Mouse (Mus musculus) ES-Bruce4 (cell line): ENCODE results near the gene Tlnrd1. TPM values are rescaled to one million over a fixed set of nuclear protein-coding genes. Genes with fewer than 3 reads are reported as not detected.

Experiments
- H3K27ac ChIP-seq: 2 replicates; pipeline ENCODE4 v1.5.1; 2012; ENCODE audit warnings: low read length, inconsistent platforms; ENCODE audit not compliant: insufficient read depth
- H3K27me3 ChIP-seq: 2 replicates; pipeline ENCODE4 v1.6.1; 2012; ENCODE audit warnings: mild to moderate bottlenecking, low read length, inconsistent platforms; ENCODE audit not compliant: control insufficient read depth, poor library complexity, insufficient read depth, severe bottlenecking
- H3K36me3 ChIP-seq: 2 replicates; pipeline ENCODE4 v1.6.1; 2012; ENCODE audit warnings: inconsistent platforms, mild to moderate bottlenecking, low read length, moderate library complexity; ENCODE audit not compliant: control insufficient read depth, poor library complexity, insufficient read depth, severe bottlenecking
- H3K4me1 ChIP-seq: one replicate; pipeline ENCODE4 v1.8.1; 2011; ENCODE audit warnings: low read length; ENCODE audit not compliant: control insufficient read depth, insufficient read depth
- H3K4me3 ChIP-seq: 2 replicates; pipeline ENCODE4 v1.5.1; 2011; ENCODE audit warnings: low read depth, mild to moderate bottlenecking, low read length
- H3K9ac ChIP-seq: 2 replicates; pipeline ENCODE4 v1.6.1; 2012; ENCODE audit warnings: low read depth, mild to moderate bottlenecking, inconsistent platforms; ENCODE audit not compliant: poor library complexity, severe bottlenecking
- H3K9me3 ChIP-seq: replicated peaks from 2 replicates; pipeline ENCODE4 v1.6.1; 2012; ENCODE audit warnings: mild to moderate bottlenecking, low read length, inconsistent platforms; ENCODE audit not compliant: control insufficient read depth, poor library complexity, insufficient read depth, severe bottlenecking
- CTCF ChIP-seq: IDR thresholded peaks from one replicate; pipeline ENCODE4 v1.8.1; 2011; ENCODE audit warnings: low read depth, low read length
- EP300 ChIP-seq: IDR thresholded peaks from 2 replicates; pipeline ENCODE4 v1.6.1; 2011; ENCODE audit warnings: low read depth, low read length; ENCODE audit not compliant: insufficient read depth
- POLR2A ChIP-seq: IDR thresholded peaks from one replicate; pipeline ENCODE4 v1.8.1; 2011; ENCODE audit warnings: low read length; ENCODE audit not compliant: insufficient read depth
- polyA plus RNA-seq: library from polyadenylated mRNA; stranded (reverse); fragments of >200 nt; gene quantifications from 2 replicates; pipeline ENCODE4 v1.2.4, GENCODE M21; 2011; ENCODE audit warnings: low read depth; ENCODE audit not compliant: missing spikeins, insufficient read depth, insufficient read length

Tlnrd1 gene
- polyA plus RNA-seq, 1 experiment, result 17.8 TPM

GRCm38 (mm10) chr7:83882150-83882632 is 1.9 kb downstream of the Tlnrd1 start:
- Histone ChIP-seq H3K9ac (peak overlapping the region; percentile 89), H3K4me3 (peak overlapping the region; percentile 79), H3K27ac (no peak overlapping the region), H3K36me3 (no peaks in the 10 kb centered on the region; the same call in 1 of the 2 replicates), H3K4me1 (peaks cover 5% of the 10 kb centered on the region), H3K27me3 (no peaks in the 10 kb centered on the region), H3K9me3 (no peaks in the 10 kb centered on the region)
- TF ChIP-seq EP300, result no peak
- no peak for TF ChIP-seq CTCF
- no peak for TF ChIP-seq POLR2A

GRCm38 (mm10) chr7:83878676-83879448 is 5.2 kb downstream of the Tlnrd1 start:
- no peak overlapping the region for H3K9ac ChIP-seq
- H3K4me1 ChIP-seq, result peaks cover 6% of the 10 kb centered on the region
- H3K36me3 ChIP-seq, result no peaks in the 10 kb centered on the region; the same call in 1 of the 2 replicates
- H3K9me3 ChIP-seq, result no peaks in the 10 kb centered on the region
- H3K27me3 ChIP-seq, result no peaks in the 10 kb centered on the region
- peak overlapping the region; percentile 80 for H3K27ac ChIP-seq
- TF ChIP-seq EP300 (0 out of 2 replicates have a peak, but pooled peaks have one; percentile 59), POLR2A (no peak)
- 0 out of 2 replicates have a peak overlapping the region, but pooled peaks have one; percentile 23 for H3K4me3 ChIP-seq

GRCm38 (mm10) chr7:83877088-83877487 is 7.0 kb downstream of the Tlnrd1 start:
- no peaks in the 10 kb centered on the region for H3K9me3 ChIP-seq
- H3K4me3 ChIP-seq, result no peak overlapping the region
- no peaks in the 10 kb centered on the region; the same call in 1 of the 2 replicates for H3K36me3 ChIP-seq
- H3K27ac ChIP-seq, result no peak overlapping the region
- H3K27me3 ChIP-seq, result no peaks in the 10 kb centered on the region
- H3K4me1 ChIP-seq, result peaks cover 6% of the 10 kb centered on the region
- H3K9ac ChIP-seq, result no peak overlapping the region
- TF ChIP-seq POLR2A, result no peak
- TF ChIP-seq EP300, result no peak
- no peak for TF ChIP-seq CTCF

- peaks cover 4% of the 10 kb centered on the region for H3K4me1 ChIP-seq
- TF ChIP-seq POLR2A (no peak), CTCF (no peak), EP300 (no peak)
- no peak overlapping the region for H3K4me3 ChIP-seq
- no peaks in the 10 kb centered on the region for H3K9me3 ChIP-seq
- no peak overlapping the region for H3K9ac ChIP-seq
- no peaks in the 10 kb centered on the region for H3K27me3 ChIP-seq
- no peaks in the 10 kb centered on the region for H3K36me3 ChIP-seq
- H3K27ac ChIP-seq, result no peak overlapping the region
These were observed 14.1 kb downstream of the Tlnrd1 start for GRCm38 (mm10) chr7:83869839-83870543.

- TF ChIP-seq CTCF (no peak), POLR2A (no peak), EP300 (no peak)
- Histone ChIP-seq H3K9me3 (no peaks in the 10 kb centered on the region), H3K27ac (no peak overlapping the region), H3K27me3 (no peaks in the 10 kb centered on the region), H3K4me1 (peaks cover 4% of the 10 kb centered on the region), H3K36me3 (no peaks in the 10 kb centered on the region), H3K9ac (no peak overlapping the region), H3K4me3 (no peak overlapping the region)
These were observed 15.9 kb downstream of the Tlnrd1 start for GRCm38 (mm10) chr7:83868200-83868599.

GRCm38 (mm10) chr7:83863554-83863953 is 20.6 kb downstream of the Tlnrd1 start:
- H3K27me3 ChIP-seq, result no peaks in the 10 kb centered on the region
- no peak overlapping the region for H3K9ac ChIP-seq
- no peak overlapping the region for H3K27ac ChIP-seq
- H3K4me1 ChIP-seq, result peaks cover 3% of the 10 kb centered on the region
- no peaks in the 10 kb centered on the region for H3K9me3 ChIP-seq
- no peak overlapping the region for H3K4me3 ChIP-seq
- no peaks in the 10 kb centered on the region for H3K36me3 ChIP-seq
- TF ChIP-seq POLR2A (no peak), CTCF (no peak), EP300 (no peak)
